Mouse (Mus musculus): ENCODE data around the gene Kcnma1. TPM values are rescaled to one million over a fixed set of nuclear protein-coding genes. Genes with fewer than 3 reads are reported as not detected.

The Kcnma1 gene
- polyA plus RNA-seq, 1 experiment, result 4.9 TPM

DNA sequence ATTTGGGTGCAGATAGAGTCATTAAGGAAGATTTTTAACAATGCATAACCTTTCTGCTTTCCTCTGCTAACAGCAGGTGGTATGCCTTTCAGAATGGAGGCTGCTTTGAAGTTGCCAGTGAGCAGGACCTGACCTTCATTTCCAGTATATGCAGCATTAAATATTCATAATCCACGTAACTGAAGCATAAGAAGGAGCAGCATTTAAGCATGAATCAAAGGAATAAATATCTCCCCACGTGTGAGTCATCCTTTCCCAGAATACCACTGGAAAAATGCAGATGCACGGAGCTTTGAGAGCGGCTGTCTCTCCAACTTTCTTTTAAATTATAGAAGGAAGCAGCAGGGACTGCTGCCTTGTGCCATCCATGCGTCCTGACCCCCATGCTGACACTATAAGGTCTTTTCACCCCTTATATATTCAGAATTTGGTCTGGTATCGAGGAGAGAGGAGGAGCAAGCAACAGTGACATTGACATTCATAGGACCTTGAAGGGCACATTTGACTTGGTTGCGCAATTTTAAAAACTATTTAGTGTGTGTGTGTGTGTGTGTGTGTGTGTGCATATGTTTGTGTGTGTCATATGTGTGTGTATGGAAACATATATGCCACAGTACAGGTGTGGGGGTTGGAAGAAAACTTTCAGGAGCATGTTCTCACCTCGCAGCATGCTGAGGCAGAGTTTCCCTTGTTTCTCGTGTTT is 368.8 kb downstream of the Kcnma1 start:
- Histone ChIP-seq H3K27ac (ENCODE audit: control insufficient read depth, insufficient read depth, low read length) (no peak overlapping the region), H3K27me3 (ENCODE audit: control insufficient read depth, insufficient read depth, low read length) (no peaks in the 10 kb centered on the region), H3K36me3 (ENCODE audit: control insufficient read depth, insufficient read depth, low read length) (no peaks in the 10 kb centered on the region), H3K4me3 (ENCODE audit: control insufficient read depth, insufficient read depth, low read length) (no peak overlapping the region), H3K4me1 (replicated peaks; ENCODE audit: control insufficient read depth, insufficient read depth, low read length) (no peaks in the 10 kb centered on the region)
- DNase-seq, result no peak
- WGBS, result 83% methylated on average over 9 of the region's 9 CpGs
- TF ChIP-seq POLR2A (IDR thresholded peaks at IDR 0.05; ENCODE audit: control insufficient read depth, extremely low read depth, insufficient read depth, low read length, poor library complexity) (no peak), CTCF (IDR thresholded peaks at IDR 0.05; ENCODE audit: borderline replicate concordance, control insufficient read depth, extremely low read depth, insufficient read depth, low read length, poor library complexity) (no peak)

GRCm38 (mm10) chr14:23643162-23643561 is 371.1 kb downstream of the Kcnma1 start:
- no peak for DNase-seq
- no peaks in the 10 kb centered on the region for H3K36me3 ChIP-seq (ENCODE audit: control insufficient read depth, insufficient read depth, low read length)
- WGBS, result 90% methylated on average over 3 of the region's 3 CpGs
- H3K4me1 ChIP-seq (replicated peaks; ENCODE audit: control insufficient read depth, insufficient read depth, low read length), result no peaks in the 10 kb centered on the region
- H3K27ac ChIP-seq (ENCODE audit: control insufficient read depth, insufficient read depth, low read length), result no peak overlapping the region
- no peaks in the 10 kb centered on the region for H3K27me3 ChIP-seq (ENCODE audit: control insufficient read depth, insufficient read depth, low read length)
- TF ChIP-seq CTCF (IDR thresholded peaks at IDR 0.05; ENCODE audit: borderline replicate concordance, control insufficient read depth, extremely low read depth, insufficient read depth, low read length, poor library complexity) (no peak), POLR2A (IDR thresholded peaks at IDR 0.05; ENCODE audit: control insufficient read depth, extremely low read depth, insufficient read depth, low read length, poor library complexity) (no peak)
- no peak overlapping the region for H3K4me3 ChIP-seq (ENCODE audit: control insufficient read depth, insufficient read depth, low read length)

- 45% methylated on average over 2 of the region's 2 CpGs for whole genome bisulfite sequencing
- no peak overlapping the region for H3K27ac ChIP-seq (ENCODE audit: control insufficient read depth, insufficient read depth, low read length)
Measured at GRCm38 (mm10) chr14:23640665-23641064, 373.6 kb downstream of the Kcnma1 start.

GRCm38 (mm10) chr14:23638078-23638695 is 376.1 kb downstream of the Kcnma1 start:
- DNase-seq, result no peak
- H3K4me1 ChIP-seq (replicated peaks; ENCODE audit: control insufficient read depth, insufficient read depth, low read length), result no peaks in the 10 kb centered on the region
- H3K4me3 ChIP-seq (ENCODE audit: control insufficient read depth, insufficient read depth, low read length), result no peak overlapping the region
- no peaks in the 10 kb centered on the region for H3K27me3 ChIP-seq (ENCODE audit: control insufficient read depth, insufficient read depth, low read length)
- 81% methylated on average over 3 of the region's 3 CpGs for WGBS
- H3K27ac ChIP-seq (ENCODE audit: control insufficient read depth, insufficient read depth, low read length), result no peak overlapping the region
- H3K36me3 ChIP-seq (ENCODE audit: control insufficient read depth, insufficient read depth, low read length), result no peaks in the 10 kb centered on the region
- TF ChIP-seq CTCF (IDR thresholded peaks at IDR 0.05; ENCODE audit: borderline replicate concordance, control insufficient read depth, extremely low read depth, insufficient read depth, low read length, poor library complexity) (no peak), POLR2A (IDR thresholded peaks at IDR 0.05; ENCODE audit: control insufficient read depth, extremely low read depth, insufficient read depth, low read length, poor library complexity) (no peak)

More at GRCm38 (mm10) chr14:23640665-23641064, 373.6 kb downstream of the Kcnma1 start:
- Histone ChIP-seq H3K4me1 (replicated peaks; ENCODE audit: control insufficient read depth, insufficient read depth, low read length) (no peaks in the 10 kb centered on the region), H3K36me3 (ENCODE audit: control insufficient read depth, insufficient read depth, low read length) (no peaks in the 10 kb centered on the region), H3K27me3 (ENCODE audit: control insufficient read depth, insufficient read depth, low read length) (no peaks in the 10 kb centered on the region), H3K4me3 (ENCODE audit: control insufficient read depth, insufficient read depth, low read length) (no peak overlapping the region)
- DNase-seq, result no peak
- no peak for TF ChIP-seq CTCF (IDR thresholded peaks at IDR 0.05; ENCODE audit: borderline replicate concordance, control insufficient read depth, extremely low read depth, insufficient read depth, low read length, poor library complexity)
- TF ChIP-seq POLR2A (IDR thresholded peaks at IDR 0.05; ENCODE audit: control insufficient read depth, extremely low read depth, insufficient read depth, low read length, poor library complexity), result no peak

GRCm38 (mm10) chr14:23635903-23636302 is 378.4 kb downstream of the Kcnma1 start:
- Histone ChIP-seq H3K36me3 (ENCODE audit: control insufficient read depth, insufficient read depth, low read length) (no peaks in the 10 kb centered on the region), H3K4me3 (ENCODE audit: control insufficient read depth, insufficient read depth, low read length) (no peak overlapping the region), H3K27me3 (ENCODE audit: control insufficient read depth, insufficient read depth, low read length) (no peaks in the 10 kb centered on the region), H3K27ac (ENCODE audit: control insufficient read depth, insufficient read depth, low read length) (no peak overlapping the region), H3K4me1 (replicated peaks; ENCODE audit: control insufficient read depth, insufficient read depth, low read length) (no peaks in the 10 kb centered on the region)
- DNase-seq, result no peak
- TF ChIP-seq POLR2A (IDR thresholded peaks at IDR 0.05; ENCODE audit: control insufficient read depth, extremely low read depth, insufficient read depth, low read length, poor library complexity) (no peak), CTCF (IDR thresholded peaks at IDR 0.05; ENCODE audit: borderline replicate concordance, control insufficient read depth, extremely low read depth, insufficient read depth, low read length, poor library complexity) (no peak)
- 74% methylated on average over 4 of the region's 4 CpGs for WGBS

DNA sequence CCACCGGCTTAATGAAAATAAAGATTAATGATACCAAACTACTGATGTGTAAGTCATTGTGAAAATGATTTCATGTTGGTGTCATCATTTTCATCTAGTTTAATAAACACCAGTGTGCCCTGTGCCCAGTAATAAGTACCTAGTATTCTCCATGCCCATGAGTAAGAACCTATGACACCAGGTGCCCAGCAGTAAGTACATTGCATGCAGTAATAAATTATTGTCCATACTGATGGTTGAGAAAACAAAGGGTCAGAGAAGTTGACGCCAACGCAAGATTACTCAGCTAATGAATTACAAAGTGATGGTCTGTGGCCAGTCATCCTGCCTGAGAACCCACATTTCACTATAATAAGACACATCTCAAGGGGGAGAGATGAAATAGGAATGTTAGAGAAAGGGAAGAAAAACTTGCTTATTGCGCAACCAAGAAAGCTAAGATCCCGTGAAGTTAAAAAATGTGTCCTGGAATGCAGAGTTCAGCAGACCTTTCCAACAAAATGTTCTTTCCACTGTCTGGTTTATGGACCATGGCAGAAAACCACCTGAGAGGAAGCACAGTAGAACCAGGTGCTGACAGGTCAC is 381.2 kb downstream of the Kcnma1 start:
- Histone ChIP-seq H3K27me3 (ENCODE audit: control insufficient read depth, insufficient read depth, low read length) (no peaks in the 10 kb centered on the region), H3K4me1 (replicated peaks; ENCODE audit: control insufficient read depth, insufficient read depth, low read length) (no peaks in the 10 kb centered on the region), H3K27ac (ENCODE audit: control insufficient read depth, insufficient read depth, low read length) (no peak overlapping the region), H3K4me3 (ENCODE audit: control insufficient read depth, insufficient read depth, low read length) (no peak overlapping the region), H3K36me3 (ENCODE audit: control insufficient read depth, insufficient read depth, low read length) (no peaks in the 10 kb centered on the region)
- no peak for TF ChIP-seq CTCF (IDR thresholded peaks at IDR 0.05; ENCODE audit: borderline replicate concordance, control insufficient read depth, extremely low read depth, insufficient read depth, low read length, poor library complexity)
- TF ChIP-seq POLR2A (IDR thresholded peaks at IDR 0.05; ENCODE audit: control insufficient read depth, extremely low read depth, insufficient read depth, low read length, poor library complexity), result no peak
- DNase-seq, result no peak
- WGBS, result 92% methylated on average over 5 of the region's 5 CpGs
